Mouse (Mus musculus): Measurements from ENCODE around the gene Snf8. TPM values are rescaled to one million over a fixed set of nuclear protein-coding genes. Genes with fewer than 3 reads are reported as not detected.

Snf8 gene
- 25.0 and 26.8 TPM in 2 replicates for polyA plus RNA-seq (2021; fragmentation: Nextera tagmentation)
- long read RNA-seq, experiment 1, transcript Snf8-201 (8 exons, 1,004 nt), result major isoform, 6 of 14 reads
- long read RNA-seq, experiment 1, partial matches to known transcripts, result 5 of 14 reads
- long read RNA-seq, experiment 1, other reads (novel, unspliced or antisense), result 1 of 14 reads
- long read RNA-seq, experiment 2, transcript Snf8-201 (8 exons, 1,004 nt), result major isoform, 7 of 15 reads
- long read RNA-seq, experiment 2, partial matches to known transcripts, result 6 of 15 reads
- long read RNA-seq, experiment 2, other reads (novel, unspliced or antisense), result 0 of 15 reads

GRCm38 (mm10) chr11:96034596-96035052 is at the start of gene Snf8:
Gene Snf8, plus strand, starts transcription at chr11:96034885.

GRCm38 (mm10) chr11:96005403-96006271 is 29.0 kb upstream of the Snf8 start, which contains the start of gene Igf2bp1:
Gene Igf2bp1, minus strand, starts transcription at chr11:96005940.

GRCm38 (mm10) chr11:96065215-96065911 is 30.7 kb downstream of the Snf8 start, which contains the start of gene Ube2z:
Gene Ube2z, minus strand, starts transcription at chr11:96065388.

GRCm38 (mm10) chr11:96075509-96076220 is 41.0 kb downstream of the Snf8 start, which contains the start of gene Atp5g1:
Gene Atp5g1, minus strand, starts transcription at chr11:96075670.

Other genes starting within 250 kb of the Snf8 start
- 12.1 and 21.1 TPM in 2 replicates for gene Phospho1, start 210.4 kb upstream of the Snf8 start, polyA plus RNA-seq (2021; fragmentation: Nextera tagmentation)
- 13.5 and 15.1 TPM in 2 replicates for gene Gngt2, start 197.7 kb upstream of the Snf8 start, polyA plus RNA-seq (2021; fragmentation: Nextera tagmentation)
- 3.7 and 4.5 TPM in 2 replicates for gene Abi3, start 192.4 kb upstream of the Snf8 start, polyA plus RNA-seq (2021; fragmentation: Nextera tagmentation)
- not detected in 2 replicates for gene B4galnt2, start 120.0 kb upstream of the Snf8 start, polyA plus RNA-seq (2021; fragmentation: Nextera tagmentation)
- gene Igf2bp1, start 28.9 kb upstream of the Snf8 start, polyA plus RNA-seq (2021; fragmentation: Nextera tagmentation), result not detected in 2 replicates
- gene Gip, start 10.3 kb upstream of the Snf8 start, polyA plus RNA-seq (2021; fragmentation: Nextera tagmentation), result not detected in 2 replicates
- gene Ube2z, start 30.5 kb downstream of the Snf8 start, polyA plus RNA-seq (2021; fragmentation: Nextera tagmentation), result 6.6 and 6.9 TPM in 2 replicates
- 1,392 and 1,732 TPM in 2 replicates for gene Atp5g1, start 40.8 kb downstream of the Snf8 start, polyA plus RNA-seq (2021; fragmentation: Nextera tagmentation)
- gene Calcoco2, start 77.1 kb downstream of the Snf8 start, polyA plus RNA-seq (2021; fragmentation: Nextera tagmentation), result 0.09 and 0.21 TPM in 2 replicates
- 0.06 and 0.10 TPM in 2 replicates for gene Ttll6, start 98.9 kb downstream of the Snf8 start, polyA plus RNA-seq (2021; fragmentation: Nextera tagmentation)
- gene Hoxb13, start 159.4 kb downstream of the Snf8 start, polyA plus RNA-seq (2021; fragmentation: Nextera tagmentation), result not detected in 2 replicates
- gene Hoxb9, start 236.6 kb downstream of the Snf8 start, polyA plus RNA-seq (2021; fragmentation: Nextera tagmentation), result not detected in 2 replicates
- not detected in 2 replicates for gene Hoxb8, start 247.0 kb downstream of the Snf8 start, polyA plus RNA-seq (2021; fragmentation: Nextera tagmentation)